Mouse (Mus musculus): ENCODE data around the gene Gm20431. TPM values are rescaled to one million over a fixed set of nuclear protein-coding genes. Genes with fewer than 3 reads are reported as not detected.

Gm20431 gene
- polyA plus RNA-seq, 1 experiment from 2014 or later, result 9.1 TPM

DNA sequence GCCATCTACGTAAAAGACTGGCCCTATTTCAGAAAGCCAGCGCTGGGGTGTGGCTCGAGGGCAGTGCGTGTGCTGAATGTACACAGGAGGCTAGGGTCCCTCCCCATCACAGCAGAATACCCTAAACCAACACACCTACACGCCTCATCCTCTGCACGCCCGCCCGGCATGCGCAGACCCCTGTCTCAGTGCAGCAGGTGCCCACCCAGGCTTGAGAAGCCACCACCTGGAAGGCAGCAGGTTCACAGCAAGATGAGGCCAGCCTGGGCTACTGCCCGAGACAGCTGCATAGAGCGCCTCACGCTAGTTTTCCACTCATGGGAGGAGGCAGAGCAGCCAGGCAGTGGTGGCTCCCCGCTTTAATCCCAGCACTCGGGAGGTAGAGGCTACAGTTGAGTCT, 49.2 kb downstream of the Gm20431 start:
- H3K36me3 ChIP-seq (ENCODE audit: control insufficient read depth, insufficient read depth, low read length), result peaks cover 70% of the 10 kb centered on the region
- H3K4me3 ChIP-seq (ENCODE audit: low read depth, low read length), result no peak overlapping the region
- no peaks in the 10 kb centered on the region for H3K27me3 ChIP-seq (replicated peaks; ENCODE audit: control insufficient read depth, insufficient read depth, low read length)
- no peak overlapping the region for H3K27ac ChIP-seq (replicated peaks; ENCODE audit: low read depth, low read length)
- H3K9me3 ChIP-seq (ENCODE audit: control insufficient read depth, low read length), result no peaks in the 10 kb centered on the region
- no peak overlapping the region for H3K9ac ChIP-seq (ENCODE audit: low read depth, low read length)
- 90% methylated on average over 14 of the region's 14 CpGs for WGBS
- no peak overlapping the region for H3K4me2 ChIP-seq (ENCODE audit: low read depth, low read length)
- DNase-seq (ENCODE audit: low spot score), result no peak
- no peaks in the 10 kb centered on the region for H3K4me1 ChIP-seq (ENCODE audit: control insufficient read depth, insufficient read depth, low read length)
- ATAC-seq (ENCODE audit: low read depth), result no peak

DNA sequence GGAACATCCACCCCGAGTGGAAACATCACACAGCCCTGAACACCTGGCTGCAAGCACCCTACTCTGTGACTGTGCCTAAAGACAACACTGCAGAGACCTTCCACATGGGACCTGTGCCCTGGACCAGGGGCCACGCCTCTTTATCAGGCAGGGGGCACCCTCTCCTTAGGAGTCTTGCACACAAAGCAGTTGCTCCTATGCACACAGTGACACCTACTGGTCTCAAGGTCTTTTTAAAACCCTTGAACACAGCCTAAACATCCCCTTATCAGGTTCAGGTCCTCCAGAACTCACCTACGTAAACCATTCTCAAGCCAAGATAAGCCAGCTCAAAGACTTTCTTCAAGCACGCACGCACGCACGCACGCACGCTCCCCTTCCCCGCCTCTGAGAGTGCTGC, 50.0 kb downstream of the Gm20431 start:
- H3K4me2 ChIP-seq (ENCODE audit: low read depth, low read length), result no peak overlapping the region
- no peak overlapping the region for H3K4me3 ChIP-seq (ENCODE audit: low read depth, low read length)
- no peak overlapping the region for H3K9ac ChIP-seq (ENCODE audit: low read depth, low read length)
- H3K4me1 ChIP-seq (ENCODE audit: control insufficient read depth, insufficient read depth, low read length), result no peaks in the 10 kb centered on the region
- H3K27me3 ChIP-seq (replicated peaks; ENCODE audit: control insufficient read depth, insufficient read depth, low read length), result no peaks in the 10 kb centered on the region
- DNase-seq (ENCODE audit: low spot score) (peak; percentile 16), ATAC-seq (ENCODE audit: low read depth) (peak; percentile 23; the same call in 1 of the 2 replicates)
- H3K9me3 ChIP-seq (ENCODE audit: control insufficient read depth, low read length), result no peaks in the 10 kb centered on the region
- peaks cover 62% of the 10 kb centered on the region for H3K36me3 ChIP-seq (ENCODE audit: control insufficient read depth, insufficient read depth, low read length)
- WGBS, result 92% methylated on average over 10 of the region's 10 CpGs
- no peak overlapping the region for H3K27ac ChIP-seq (replicated peaks; ENCODE audit: low read depth, low read length)

DNA sequence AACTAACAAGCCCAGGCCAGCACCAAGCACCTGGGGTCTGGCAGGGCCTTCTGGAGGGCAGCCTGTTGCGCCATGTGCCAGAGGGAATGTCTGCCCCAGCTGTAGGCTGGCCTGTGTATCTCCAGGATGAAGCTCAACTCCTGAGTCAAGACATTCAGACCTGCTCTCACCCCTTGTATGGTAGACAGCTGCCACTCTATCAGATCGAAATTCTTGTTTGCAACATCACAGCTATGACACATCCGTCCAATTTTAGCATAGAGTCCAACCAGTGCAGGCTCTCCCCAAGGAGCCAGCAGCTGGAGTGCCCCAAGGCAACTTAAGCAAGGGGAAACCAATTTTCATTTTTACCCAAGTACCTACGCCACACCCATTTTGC, 54.6 kb downstream of the Gm20431 start:
- ATAC-seq (ENCODE audit: low read depth) (peak; percentile 6; the same call in 1 of the 2 replicates), DNase-seq (ENCODE audit: low spot score) (no peak)
- Histone ChIP-seq H3K9me3 (ENCODE audit: control insufficient read depth, low read length) (no peaks in the 10 kb centered on the region), H3K9ac (ENCODE audit: low read depth, low read length) (no peak overlapping the region), H3K4me1 (ENCODE audit: control insufficient read depth, insufficient read depth, low read length) (no peaks in the 10 kb centered on the region; the same call in 1 of the 2 replicates), H3K36me3 (ENCODE audit: control insufficient read depth, insufficient read depth, low read length) (peaks cover 30% of the 10 kb centered on the region), H3K27me3 (replicated peaks; ENCODE audit: control insufficient read depth, insufficient read depth, low read length) (no peaks in the 10 kb centered on the region), H3K4me3 (ENCODE audit: low read depth, low read length) (no peak overlapping the region), H3K4me2 (ENCODE audit: low read depth, low read length) (no peak overlapping the region), H3K27ac (replicated peaks; ENCODE audit: low read depth, low read length) (no peak overlapping the region)
- WGBS, result 75% methylated on average over 4 of the region's 4 CpGs

DNA sequence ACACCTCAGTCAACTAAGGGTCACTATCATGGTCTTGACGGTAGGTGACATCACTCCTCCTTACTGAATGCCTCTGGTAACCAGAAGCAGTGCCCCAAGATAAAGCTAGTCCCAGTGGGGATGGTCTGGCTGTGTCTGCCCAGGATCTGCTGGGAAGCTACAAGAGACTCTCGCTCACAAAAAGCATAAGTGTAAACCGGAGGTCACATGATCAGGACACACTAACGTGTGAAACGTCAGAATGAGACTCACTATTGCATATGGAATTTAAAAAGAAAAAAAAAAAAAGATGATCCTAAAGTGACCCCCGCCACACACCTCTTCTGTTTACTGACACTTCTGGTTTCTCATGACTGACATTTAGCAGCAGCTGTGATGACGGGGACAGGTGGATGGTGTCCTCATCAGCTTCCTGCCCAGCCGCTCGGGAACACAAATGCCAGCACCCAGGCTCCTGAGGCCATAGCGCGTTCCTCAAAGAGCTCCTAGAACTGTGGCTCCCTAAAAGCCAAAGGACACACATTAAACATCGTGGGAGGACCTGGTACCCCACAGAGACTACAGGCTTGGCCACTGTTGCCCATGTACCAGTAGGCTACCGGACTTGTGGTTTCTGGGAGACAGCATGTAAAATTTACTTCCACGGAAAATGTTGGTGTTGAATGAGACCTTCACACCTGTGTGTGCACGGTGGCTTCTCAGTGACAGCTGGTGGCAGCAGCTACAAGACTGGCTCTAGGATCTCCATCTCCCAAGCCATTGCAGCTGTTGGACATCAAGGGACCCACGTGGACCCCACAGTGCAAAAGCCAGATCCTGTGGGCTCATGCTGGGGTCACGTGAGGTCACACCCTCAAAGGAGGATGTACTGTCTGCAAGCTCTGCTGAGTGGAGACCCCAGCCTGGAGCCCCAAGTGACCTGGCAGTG, 55.2 kb downstream of the Gm20431 start:
- 69% methylated on average over 17 of the region's 17 CpGs for WGBS
- no peak overlapping the region for H3K27ac ChIP-seq (replicated peaks; ENCODE audit: low read depth, low read length)

DNA sequence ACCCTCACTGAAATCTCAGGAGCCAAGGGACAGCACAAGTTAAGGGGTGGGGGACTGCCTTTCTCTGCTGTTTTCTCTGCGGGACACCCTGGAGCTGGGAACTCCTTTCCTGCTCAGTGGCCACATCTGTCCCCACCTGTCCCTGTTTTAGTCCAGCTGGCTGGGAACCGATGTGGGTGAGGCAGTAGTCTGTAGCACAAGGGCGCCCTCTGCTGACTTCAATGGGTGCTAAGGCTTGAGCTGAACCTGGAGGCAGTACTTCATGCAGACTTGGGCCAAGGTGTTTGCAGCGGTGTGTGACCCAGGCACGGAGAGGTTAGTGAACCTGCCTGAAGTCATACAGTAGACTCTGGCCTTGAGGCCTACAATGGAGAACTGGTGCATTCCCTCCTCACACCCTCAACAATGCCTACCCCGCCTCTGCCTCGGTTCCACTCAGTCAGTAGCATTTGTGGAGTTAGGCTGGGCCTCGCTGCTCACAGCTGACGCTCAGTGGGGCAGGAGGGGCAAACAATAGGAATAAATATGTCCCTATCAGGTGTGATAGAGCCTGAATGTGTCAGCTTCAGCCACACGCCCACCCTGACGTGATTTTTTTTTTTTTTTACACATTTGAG, 56.0 kb downstream of the Gm20431 start:
- Histone ChIP-seq H3K4me1 (ENCODE audit: control insufficient read depth, insufficient read depth, low read length) (peaks cover 4% of the 10 kb centered on the region), H3K27ac (replicated peaks; ENCODE audit: low read depth, low read length) (no peak overlapping the region), H3K4me2 (ENCODE audit: low read depth, low read length) (no peak overlapping the region), H3K9ac (ENCODE audit: low read depth, low read length) (no peak overlapping the region), H3K27me3 (replicated peaks; ENCODE audit: control insufficient read depth, insufficient read depth, low read length) (no peaks in the 10 kb centered on the region), H3K9me3 (ENCODE audit: control insufficient read depth, low read length) (no peaks in the 10 kb centered on the region), H3K36me3 (ENCODE audit: control insufficient read depth, insufficient read depth, low read length) (peaks cover 16% of the 10 kb centered on the region), H3K4me3 (ENCODE audit: low read depth, low read length) (no peak overlapping the region)
- DNase-seq (ENCODE audit: low spot score) (peak; percentile 92), ATAC-seq (ENCODE audit: low read depth) (peak; percentile 80)
- 30% methylated on average over 11 of the region's 11 CpGs for WGBS

More for the DNA sequence above, 55.2 kb downstream of the Gm20431 start:
- DNase-seq (ENCODE audit: low spot score), result no peak
- Histone ChIP-seq H3K36me3 (ENCODE audit: control insufficient read depth, insufficient read depth, low read length) (peaks cover 24% of the 10 kb centered on the region), H3K9ac (ENCODE audit: low read depth, low read length) (no peak overlapping the region), H3K4me1 (ENCODE audit: control insufficient read depth, insufficient read depth, low read length) (no peaks in the 10 kb centered on the region; the same call in 1 of the 2 replicates), H3K4me3 (ENCODE audit: low read depth, low read length) (no peak overlapping the region), H3K9me3 (ENCODE audit: control insufficient read depth, low read length) (no peaks in the 10 kb centered on the region), H3K4me2 (ENCODE audit: low read depth, low read length) (no peak overlapping the region), H3K27me3 (replicated peaks; ENCODE audit: control insufficient read depth, insufficient read depth, low read length) (no peaks in the 10 kb centered on the region)
- no peak for ATAC-seq (ENCODE audit: low read depth)

DNA sequence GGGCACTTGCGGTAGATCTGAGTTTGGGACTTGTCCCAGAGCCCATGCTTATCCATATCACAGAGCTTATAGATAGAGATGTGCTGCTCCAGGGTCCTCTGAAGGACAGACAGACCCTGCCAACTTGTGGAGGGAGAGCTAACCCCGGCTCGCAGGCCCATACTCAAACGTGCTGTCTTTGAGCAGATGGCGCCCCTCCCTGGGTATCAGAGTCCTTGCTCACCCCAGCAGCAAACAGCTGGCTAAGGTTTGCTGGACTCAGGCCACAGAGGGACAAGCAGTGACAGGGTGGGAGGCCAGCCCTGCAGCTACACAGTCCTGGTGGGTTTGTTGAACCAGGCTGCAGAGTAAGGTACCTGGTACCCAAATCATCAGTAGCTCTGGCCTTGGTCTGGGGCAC, 58.3 kb downstream of the Gm20431 start:
- Histone ChIP-seq H3K27ac (replicated peaks; ENCODE audit: low read depth, low read length) (no peak overlapping the region), H3K27me3 (replicated peaks; ENCODE audit: control insufficient read depth, insufficient read depth, low read length) (no peaks in the 10 kb centered on the region), H3K4me3 (ENCODE audit: low read depth, low read length) (no peak overlapping the region), H3K9ac (ENCODE audit: low read depth, low read length) (no peak overlapping the region), H3K4me1 (ENCODE audit: control insufficient read depth, insufficient read depth, low read length) (peaks cover 17% of the 10 kb centered on the region), H3K9me3 (ENCODE audit: control insufficient read depth, low read length) (no peaks in the 10 kb centered on the region), H3K36me3 (ENCODE audit: control insufficient read depth, insufficient read depth, low read length) (peaks cover 3% of the 10 kb centered on the region; the same call in 1 of the 2 replicates), H3K4me2 (ENCODE audit: low read depth, low read length) (no peak overlapping the region)
- ATAC-seq (ENCODE audit: low read depth), result peak; percentile 5; the same call in 1 of the 2 replicates
- peak; percentile 55 for DNase-seq (ENCODE audit: low spot score)
- WGBS, result 44% methylated on average over 3 of the region's 5 CpGs

DNA sequence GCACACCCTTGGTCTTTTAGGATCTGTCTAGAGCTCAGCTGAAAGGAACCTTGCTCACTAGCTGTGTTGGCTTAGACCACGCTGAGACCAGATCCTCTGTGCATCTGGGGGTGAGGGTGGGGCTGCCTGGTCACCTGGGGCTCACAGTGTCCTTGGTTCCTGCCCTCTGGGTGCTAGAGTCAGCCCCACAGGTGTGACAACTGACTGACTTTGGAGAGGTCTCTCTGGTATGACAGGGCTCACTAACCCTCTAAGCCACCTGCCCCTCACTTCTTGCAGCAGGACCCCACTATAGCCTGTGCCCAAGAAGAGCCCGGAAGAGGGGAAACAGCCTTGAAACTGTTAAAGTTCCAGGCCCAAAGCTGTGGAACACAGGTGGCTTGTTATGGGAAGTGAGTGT, 58.9 kb downstream of the Gm20431 start:
- 75% methylated on average over 2 of the region's 2 CpGs for WGBS
- Histone ChIP-seq H3K9ac (ENCODE audit: low read depth, low read length) (no peak overlapping the region), H3K27me3 (replicated peaks; ENCODE audit: control insufficient read depth, insufficient read depth, low read length) (no peaks in the 10 kb centered on the region), H3K27ac (replicated peaks; ENCODE audit: low read depth, low read length) (no peak overlapping the region), H3K4me3 (ENCODE audit: low read depth, low read length) (no peak overlapping the region), H3K9me3 (ENCODE audit: control insufficient read depth, low read length) (no peaks in the 10 kb centered on the region), H3K36me3 (ENCODE audit: control insufficient read depth, insufficient read depth, low read length) (peaks cover 3% of the 10 kb centered on the region; the same call in 1 of the 2 replicates), H3K4me2 (ENCODE audit: low read depth, low read length) (no peak overlapping the region), H3K4me1 (ENCODE audit: control insufficient read depth, insufficient read depth, low read length) (peaks cover 22% of the 10 kb centered on the region)
- ATAC-seq (ENCODE audit: low read depth) (no peak), DNase-seq (ENCODE audit: low spot score) (no peak)

DNA sequence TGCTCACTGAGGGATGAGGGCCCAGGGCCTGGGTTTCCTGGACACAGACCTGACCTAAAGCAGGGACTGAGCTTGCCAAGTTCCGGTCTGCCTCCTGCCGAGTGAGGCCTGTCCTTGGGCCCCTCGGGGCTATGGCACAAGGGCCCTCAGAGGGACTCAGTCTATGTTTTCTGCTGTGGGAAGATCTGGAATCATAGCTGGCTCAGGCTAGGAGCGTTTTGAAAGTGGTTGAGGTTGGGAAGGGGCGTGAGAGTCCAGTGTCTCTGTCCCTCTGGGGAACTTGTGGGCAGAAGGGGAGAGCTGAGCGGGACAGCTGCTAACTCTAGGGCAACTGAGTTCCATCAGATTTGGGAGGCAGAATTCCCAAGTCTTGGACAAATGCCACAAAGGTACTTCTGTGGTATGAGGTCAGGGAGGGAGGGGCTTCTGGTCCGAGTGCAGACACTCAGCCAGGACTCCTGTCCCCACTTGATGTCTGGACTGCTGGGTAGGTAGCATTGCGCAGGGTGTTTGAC, 60.8 kb downstream of the Gm20431 start:
- no peak overlapping the region for H3K4me2 ChIP-seq (ENCODE audit: low read depth, low read length)
- peaks cover 39% of the 10 kb centered on the region for H3K4me1 ChIP-seq (ENCODE audit: control insufficient read depth, insufficient read depth, low read length)

More for the DNA sequence above, 60.8 kb downstream of the Gm20431 start:
- Histone ChIP-seq H3K9ac (ENCODE audit: low read depth, low read length) (no peak overlapping the region), H3K9me3 (ENCODE audit: control insufficient read depth, low read length) (no peaks in the 10 kb centered on the region), H3K4me3 (ENCODE audit: low read depth, low read length) (no peak overlapping the region), H3K27ac (replicated peaks; ENCODE audit: low read depth, low read length) (0 out of 2 replicates have a peak overlapping the region, but pooled peaks have one; percentile 24), H3K27me3 (replicated peaks; ENCODE audit: control insufficient read depth, insufficient read depth, low read length) (no peaks in the 10 kb centered on the region), H3K36me3 (ENCODE audit: control insufficient read depth, insufficient read depth, low read length) (no peaks in the 10 kb centered on the region)
- ATAC-seq (ENCODE audit: low read depth), result no peak
- 57% methylated on average over 8 of the region's 8 CpGs for WGBS
- DNase-seq (ENCODE audit: low spot score), result no peak

Measured in embryonic facial prominence, embryonic 14.5 days (tissue).